Mouse (Mus musculus): ENCODE data around the gene Sct. TPM values are rescaled to one million over a fixed set of nuclear protein-coding genes. Genes with fewer than 3 reads are reported as not detected.
A peak's percentile ranks its signal among the peaks of the same experiment; 100 is the strongest.

Gene Sct
- total and polyA plus RNA-seq, 2 experiments from 2014 or later = 1.0 TPM; not detected in 1

DNA sequence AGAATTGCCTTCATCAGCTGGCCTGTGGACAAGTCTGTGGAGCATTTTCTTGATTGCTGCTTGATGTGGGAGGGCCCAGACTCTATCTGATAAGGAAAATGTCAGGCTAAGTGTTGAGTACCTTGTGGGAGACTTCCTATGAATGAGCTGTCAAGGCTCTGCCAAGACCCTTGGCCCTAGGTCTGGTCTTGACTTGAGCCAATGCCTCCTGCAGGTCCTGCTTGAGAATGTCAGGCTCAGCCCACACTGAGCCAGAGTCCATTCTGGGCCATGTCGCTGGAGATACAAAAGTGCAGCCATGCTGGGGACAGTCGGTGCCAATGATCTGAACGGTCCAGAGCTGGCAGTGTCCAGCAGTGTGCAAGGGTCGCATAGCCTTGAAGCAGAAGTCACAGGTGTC is 3.8 kb upstream of the Sct start:
- no peaks in the 10 kb centered on the region for H3K9me3 ChIP-seq (replicated peaks; ENCODE audit: control insufficient read depth, low read length)
- no peak overlapping the region for H3K27ac ChIP-seq (ENCODE audit: low read depth)
- peaks cover 18% of the 10 kb centered on the region; the same call in 1 of the 2 replicates for H3K27me3 ChIP-seq (ENCODE audit: control insufficient read depth, insufficient read depth, low read length)
- no peak overlapping the region for H3K4me3 ChIP-seq (ENCODE audit: low read depth, low read length)
- H3K4me1 ChIP-seq (ENCODE audit: control insufficient read depth, insufficient read depth) = no peaks in the 10 kb centered on the region
- no peak for DNase-seq (ENCODE audit: low spot score)
- no peak overlapping the region for H3K4me2 ChIP-seq (ENCODE audit: low read depth, low read length)
- 72% methylated on average over 4 of the region's 4 CpGs for WGBS
- no peak overlapping the region for H3K9ac ChIP-seq (replicated peaks; ENCODE audit: low read depth, low read length)
- no peak for TF ChIP-seq EP300 (IDR thresholded peaks at IDR 0.05; ENCODE audit: low read depth)
- TF ChIP-seq CTCF (IDR thresholded peaks at IDR 0.05; ENCODE audit: low read depth) = no peak
- no peak for ATAC-seq (ENCODE audit: insufficient read depth, low read depth)
- no peaks in the 10 kb centered on the region for H3K36me3 ChIP-seq (replicated peaks; ENCODE audit: control insufficient read depth, insufficient read depth, low read length)

DNA sequence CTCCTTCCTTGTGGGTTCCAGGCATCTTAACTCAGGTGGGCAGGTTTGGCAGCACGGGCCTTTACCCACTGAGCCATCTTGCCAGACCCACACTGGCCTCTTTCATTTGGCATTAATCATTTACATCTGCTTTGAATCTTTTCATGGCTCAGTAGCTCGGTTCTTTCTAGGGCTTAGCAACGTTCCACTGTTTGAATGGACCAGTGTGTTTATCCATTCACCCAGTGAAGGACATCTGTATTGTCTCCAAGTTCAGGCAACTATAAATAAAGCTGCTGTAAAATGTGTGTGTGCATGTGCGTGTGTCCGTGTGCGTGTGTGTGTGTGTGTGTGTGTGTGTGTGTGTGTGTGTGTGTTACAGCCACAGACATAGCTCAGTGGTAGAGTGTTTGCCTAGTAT is 2.5 kb upstream of the Sct start:
- H3K36me3 ChIP-seq (replicated peaks; ENCODE audit: control insufficient read depth, insufficient read depth, low read length) = no peaks in the 10 kb centered on the region
- no peak overlapping the region for H3K27ac ChIP-seq (ENCODE audit: low read depth)
- H3K4me3 ChIP-seq (ENCODE audit: low read depth, low read length) = no peak overlapping the region
- H3K4me1 ChIP-seq (ENCODE audit: control insufficient read depth, insufficient read depth) = no peaks in the 10 kb centered on the region
- ATAC-seq (ENCODE audit: insufficient read depth, low read depth) (no peak), DNase-seq (ENCODE audit: low spot score) (no peak)
- H3K9me3 ChIP-seq (replicated peaks; ENCODE audit: control insufficient read depth, low read length) = no peaks in the 10 kb centered on the region
- H3K9ac ChIP-seq (replicated peaks; ENCODE audit: low read depth, low read length) = no peak overlapping the region
- H3K4me2 ChIP-seq (ENCODE audit: low read depth, low read length) = no peak overlapping the region
- TF ChIP-seq CTCF (IDR thresholded peaks at IDR 0.05; ENCODE audit: low read depth) = no peak
- TF ChIP-seq EP300 (IDR thresholded peaks at IDR 0.05; ENCODE audit: low read depth) = no peak
- 72% methylated on average over 6 of the region's 6 CpGs for WGBS
- peaks cover 18% of the 10 kb centered on the region; the same call in 1 of the 2 replicates for H3K27me3 ChIP-seq (ENCODE audit: control insufficient read depth, insufficient read depth, low read length)

DNA sequence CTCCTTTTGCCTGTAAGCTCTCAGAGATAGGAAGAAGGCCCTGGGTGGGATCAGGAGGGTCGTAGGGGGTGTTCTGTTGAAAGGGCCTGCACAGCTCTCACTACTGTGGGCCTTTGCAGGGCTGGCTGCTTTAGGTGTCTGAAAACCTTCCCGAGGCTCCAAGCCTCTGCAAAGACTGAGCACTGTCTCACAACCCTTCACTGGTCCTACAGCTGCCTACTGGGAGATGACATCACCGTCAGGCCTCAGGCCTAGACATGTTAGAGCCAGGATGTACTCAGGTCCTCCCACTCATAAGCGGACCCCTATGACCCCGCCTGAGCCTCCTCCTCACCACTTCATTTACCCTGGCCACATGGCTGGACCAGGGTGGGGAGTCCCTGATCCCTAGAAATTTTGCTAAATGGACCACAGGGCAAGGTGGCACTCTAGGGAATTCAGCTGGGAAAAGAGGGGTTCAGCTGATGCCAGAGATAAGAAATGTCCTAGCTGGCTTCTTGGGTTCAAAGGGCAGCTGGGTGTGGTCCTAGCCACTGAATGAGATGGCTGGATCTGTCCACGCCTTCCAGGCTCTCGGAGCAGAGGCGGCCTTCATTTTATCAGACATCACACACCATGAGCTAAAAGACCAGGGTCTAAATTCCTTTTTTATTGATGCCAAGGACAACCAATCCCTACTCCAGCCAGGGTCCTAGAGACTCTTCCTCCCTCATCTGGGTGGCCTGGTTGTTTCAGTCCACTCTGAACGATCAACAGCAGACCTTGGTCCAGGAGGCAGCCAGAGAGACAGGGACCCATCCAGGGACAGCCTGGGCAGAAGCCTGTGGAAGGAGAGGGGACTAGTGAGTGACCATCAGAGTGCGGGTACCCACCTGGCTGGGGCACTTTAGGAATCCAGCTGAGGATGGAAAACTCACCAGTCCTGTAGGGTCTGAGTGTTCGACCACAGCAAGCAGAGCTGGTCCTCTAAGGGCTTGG is 943 bp downstream of the Sct start:
- DNase-seq (ENCODE audit: low spot score) (no peak), ATAC-seq (ENCODE audit: insufficient read depth, low read depth) (0 out of 2 replicates have a peak, but pooled peaks have one; percentile 16)
- Histone ChIP-seq H3K27ac (ENCODE audit: low read depth) (no peak overlapping the region), H3K27me3 (ENCODE audit: control insufficient read depth, insufficient read depth, low read length) (peaks cover 18% of the 10 kb centered on the region; the same call in 1 of the 2 replicates), H3K9me3 (replicated peaks; ENCODE audit: control insufficient read depth, low read length) (no peaks in the 10 kb centered on the region), H3K9ac (replicated peaks; ENCODE audit: low read depth, low read length) (no peak overlapping the region), H3K36me3 (replicated peaks; ENCODE audit: control insufficient read depth, insufficient read depth, low read length) (no peaks in the 10 kb centered on the region), H3K4me1 (ENCODE audit: control insufficient read depth, insufficient read depth) (no peaks in the 10 kb centered on the region), H3K4me3 (ENCODE audit: low read depth, low read length) (no peak overlapping the region), H3K4me2 (ENCODE audit: low read depth, low read length) (no peak overlapping the region)
- TF ChIP-seq EP300 (IDR thresholded peaks at IDR 0.05; ENCODE audit: low read depth) (no peak), CTCF (IDR thresholded peaks at IDR 0.05; ENCODE audit: low read depth) (no peak)
- 74% methylated on average over 11 of the region's 11 CpGs for WGBS

DNA sequence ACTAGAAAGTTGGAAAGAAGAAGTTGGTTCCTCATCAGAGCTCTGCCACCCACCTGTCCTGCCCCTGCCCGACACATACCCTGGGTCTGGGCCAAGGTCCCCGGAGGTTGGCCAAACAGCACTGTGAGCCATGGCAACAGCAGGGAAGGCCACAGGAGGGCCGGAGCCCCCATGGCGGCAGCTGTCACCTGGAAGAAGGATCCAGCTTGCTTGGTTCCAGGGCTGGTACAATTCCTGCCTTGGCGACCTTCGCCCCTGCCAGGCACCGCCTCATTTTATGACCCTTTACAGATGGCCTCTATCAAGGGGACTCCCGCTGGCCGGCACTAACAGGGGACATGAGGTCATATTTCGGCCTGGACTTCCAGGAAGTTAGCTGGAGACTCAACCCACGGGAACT is 2.4 kb downstream of the Sct start, which contains the start of gene Cdhr5:
Gene Cdhr5 (minus strand): TSS at position 241 of the 400 bp plus-strand sequence.
- no peak within 1 kb of the TSS for H3K4me3 ChIP-seq (ENCODE audit: low read depth, low read length)
- H3K4me1 ChIP-seq (ENCODE audit: control insufficient read depth, insufficient read depth) = no peaks in the 10 kb centered on the region
- H3K27ac ChIP-seq (ENCODE audit: low read depth) = no peak within 1 kb of the TSS
- H3K9me3 ChIP-seq (replicated peaks; ENCODE audit: control insufficient read depth, low read length) = no peaks in the 10 kb centered on the region
- peaks cover 18% of the 10 kb centered on the region; the same call in 1 of the 2 replicates for H3K27me3 ChIP-seq (ENCODE audit: control insufficient read depth, insufficient read depth, low read length)
- no peak for TF ChIP-seq EP300 (IDR thresholded peaks at IDR 0.05; ENCODE audit: low read depth)
- no peak within 1 kb of the TSS for H3K9ac ChIP-seq (replicated peaks; ENCODE audit: low read depth, low read length)
- H3K36me3 ChIP-seq (replicated peaks; ENCODE audit: control insufficient read depth, insufficient read depth, low read length) = no peaks in the 10 kb centered on the region
- no peak within 1 kb of the TSS for H3K4me2 ChIP-seq (ENCODE audit: low read depth, low read length)
- WGBS = 72% methylated on average over 11 of the region's 11 CpGs
- no peak for DNase-seq (ENCODE audit: low spot score)
- ATAC-seq (ENCODE audit: insufficient read depth, low read depth) = no peak

DNA sequence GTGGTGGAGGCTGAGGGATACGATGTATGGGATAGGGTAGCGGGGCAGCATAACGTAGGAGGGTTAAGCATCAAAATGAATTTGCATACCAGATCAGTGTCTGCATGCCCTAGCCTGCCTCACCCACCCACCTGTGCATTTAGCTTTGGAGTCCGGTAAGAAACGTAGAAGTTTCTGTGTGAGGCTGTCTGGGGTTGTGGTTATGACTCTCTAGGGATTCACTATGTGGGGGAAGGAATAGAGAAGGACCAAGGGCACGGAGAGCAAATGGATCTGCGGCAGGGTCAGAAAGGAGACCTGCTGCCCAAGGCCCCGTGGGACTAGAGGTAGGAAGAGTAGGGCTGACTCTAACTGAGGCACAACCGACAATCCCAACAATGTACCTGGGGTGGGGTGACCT is 3.6 kb downstream of the Sct start:
- 81% methylated on average over 9 of the region's 9 CpGs for WGBS
- no peak overlapping the region for H3K9ac ChIP-seq (replicated peaks; ENCODE audit: low read depth, low read length)
- H3K4me1 ChIP-seq (ENCODE audit: control insufficient read depth, insufficient read depth) = no peaks in the 10 kb centered on the region
- DNase-seq (ENCODE audit: low spot score) (no peak), ATAC-seq (ENCODE audit: insufficient read depth, low read depth) (no peak)
- H3K4me2 ChIP-seq (ENCODE audit: low read depth, low read length) = no peak overlapping the region
- H3K4me3 ChIP-seq (ENCODE audit: low read depth, low read length) = no peak overlapping the region
- no peaks in the 10 kb centered on the region for H3K9me3 ChIP-seq (replicated peaks; ENCODE audit: control insufficient read depth, low read length)
- H3K27me3 ChIP-seq (ENCODE audit: control insufficient read depth, insufficient read depth, low read length) = peaks cover 18% of the 10 kb centered on the region; the same call in 1 of the 2 replicates
- TF ChIP-seq EP300 (IDR thresholded peaks at IDR 0.05; ENCODE audit: low read depth) = no peak
- TF ChIP-seq CTCF (IDR thresholded peaks at IDR 0.05; ENCODE audit: low read depth) = no peak
- no peak overlapping the region for H3K27ac ChIP-seq (ENCODE audit: low read depth)
- no peaks in the 10 kb centered on the region for H3K36me3 ChIP-seq (replicated peaks; ENCODE audit: control insufficient read depth, insufficient read depth, low read length)
